Mouse (Mus musculus) splenic B cell, adult 2 months (primary cell): Measurements from ENCODE around the gene Cfap74.
A peak's percentile ranks its signal among the peaks of the same experiment; 100 is the strongest.

Experiments
- DNase-seq: peaks from one replicate; pipeline ENCODE4 v3.0.0-alpha.2; 2011; ENCODE audit warnings: low read depth, low spot score
- H3K27me3 ChIP-seq: 2 replicates; pipeline ENCODE4 v1.6.1; 2012; ENCODE audit warnings: mild to moderate bottlenecking, low read length, moderate library complexity, mixed read lengths; ENCODE audit not compliant: control insufficient read depth, poor library complexity, insufficient read depth, severe bottlenecking
- H3K36me3 ChIP-seq: 2 replicates; pipeline ENCODE4 v1.6.1; 2012; ENCODE audit warnings: mild to moderate bottlenecking, low read length, moderate library complexity, mixed read lengths; ENCODE audit not compliant: control insufficient read depth, poor library complexity, insufficient read depth, severe bottlenecking

Cfap74 gene

DNA sequence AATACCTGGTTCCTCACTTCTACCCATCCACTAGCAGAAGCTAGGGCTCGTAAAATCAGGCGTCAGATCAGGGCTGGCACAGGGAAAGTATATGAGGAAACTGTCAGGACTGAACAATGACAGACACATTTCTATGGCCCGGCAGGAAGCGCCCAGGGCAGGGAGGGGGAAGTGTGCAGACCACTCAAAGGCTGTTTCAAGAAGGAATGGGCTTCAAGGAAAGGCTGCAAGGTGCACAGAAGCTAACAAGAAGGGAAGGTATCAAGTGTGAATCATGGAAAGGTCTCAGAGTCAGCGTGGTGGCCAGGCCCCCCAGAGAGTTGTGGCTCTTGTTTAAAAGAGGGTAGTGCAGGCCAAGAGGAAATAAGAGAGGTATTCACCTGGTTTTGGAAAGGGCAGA lies 81.5 kb downstream of the Cfap74 start:
- DNase-seq, result no peak
- no peaks in the 10 kb centered on the region for H3K27me3 ChIP-seq
- no peaks in the 10 kb centered on the region for H3K36me3 ChIP-seq

DNA sequence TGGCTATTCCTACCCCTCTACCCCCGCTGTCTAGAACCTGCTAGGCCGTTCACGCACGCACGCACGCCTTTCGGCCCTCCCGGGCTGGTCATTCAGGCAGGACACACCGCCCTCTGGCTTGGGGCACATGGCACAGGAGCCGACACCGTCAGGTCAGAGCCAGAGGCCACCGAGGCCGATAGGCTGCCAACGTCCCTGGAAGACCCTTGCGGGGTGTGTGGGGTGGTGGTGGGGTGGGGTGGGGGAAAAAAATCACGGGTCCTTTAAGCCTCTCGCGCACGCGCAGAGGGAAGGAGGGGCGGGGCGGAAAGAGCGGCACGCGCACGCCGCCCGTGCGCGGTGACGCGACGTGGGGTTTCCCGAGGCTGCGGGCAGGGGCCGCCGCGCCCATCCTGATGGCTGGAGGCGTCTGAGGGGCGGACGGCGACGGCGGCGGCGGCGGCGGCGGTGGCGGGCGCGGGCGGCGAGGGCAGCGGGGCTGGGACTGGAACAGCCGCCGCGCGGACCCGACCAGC lies 82.1 kb downstream of the Cfap74 start, which contains the start of gene Gnb1:
TSS of gene Gnb1 (plus strand) at position 372 of the 515 bp plus-strand sequence.
- H3K36me3 ChIP-seq, result no peaks in the 10 kb centered on the region
- H3K27me3 ChIP-seq, result no peaks in the 10 kb centered on the region
- peak; percentile 96 for DNase-seq

DNA sequence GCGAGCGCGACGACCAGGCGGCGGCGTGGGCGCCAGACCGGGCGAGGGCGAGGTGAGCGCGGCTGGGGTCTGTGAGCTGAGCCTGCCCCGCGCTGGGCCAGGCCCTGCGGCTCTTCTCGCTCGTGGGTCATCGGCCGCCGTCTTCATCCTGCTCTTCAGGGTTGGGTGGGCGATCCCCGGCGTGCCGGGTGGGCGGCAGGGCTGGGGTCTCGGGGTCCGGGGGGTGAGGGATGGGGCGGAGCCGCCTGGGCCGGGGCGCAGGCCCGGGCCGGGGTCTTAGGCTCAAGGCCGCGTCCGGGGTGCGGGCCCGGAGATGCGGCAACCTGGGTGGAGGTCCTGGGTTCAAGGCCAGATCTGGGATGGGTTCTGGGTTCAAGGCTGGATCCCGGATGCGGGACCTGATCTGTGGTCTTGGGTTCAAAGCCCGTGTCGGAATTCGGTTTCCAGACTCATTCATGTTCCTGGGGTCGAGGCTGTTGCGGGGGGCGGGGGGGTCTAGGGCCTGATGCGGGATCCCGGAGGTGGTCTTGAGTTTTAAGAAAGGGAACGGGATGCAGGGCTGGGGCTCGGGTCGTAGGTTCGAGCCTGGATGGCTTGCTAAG lies 82.6 kb downstream of the Cfap74 start:
- peak; percentile 25 for DNase-seq
- Histone ChIP-seq H3K36me3 (no peaks in the 10 kb centered on the region), H3K27me3 (no peaks in the 10 kb centered on the region)

DNA sequence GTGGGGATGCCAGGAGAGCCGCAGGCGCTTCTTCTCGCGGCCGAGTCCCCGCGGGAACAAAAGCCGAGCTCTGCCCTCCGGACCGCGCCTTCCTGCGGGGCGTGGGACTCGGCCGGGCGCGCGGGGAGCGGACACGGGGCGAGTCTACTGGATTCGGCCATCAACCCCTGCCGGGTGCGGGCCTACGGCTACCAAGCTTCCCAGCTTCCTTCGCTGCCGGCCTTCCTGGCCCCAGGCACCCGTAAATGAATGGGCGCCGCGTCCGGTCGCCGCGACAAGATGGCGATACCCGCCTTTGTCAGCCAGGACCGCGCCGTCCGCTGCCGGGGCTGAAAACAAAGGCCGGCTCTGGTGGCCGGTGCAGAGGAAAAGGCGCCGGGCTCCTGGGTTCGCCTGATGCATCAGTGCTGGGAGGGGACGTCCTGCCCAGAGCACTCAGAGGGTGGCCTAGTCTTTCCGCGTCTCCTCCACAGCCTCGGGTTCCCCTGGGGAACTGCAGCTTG lies 83.2 kb downstream of the Cfap74 start:
- DNase-seq, result peak; percentile 48
- no peaks in the 10 kb centered on the region for H3K27me3 ChIP-seq
- no peaks in the 10 kb centered on the region for H3K36me3 ChIP-seq

DNA sequence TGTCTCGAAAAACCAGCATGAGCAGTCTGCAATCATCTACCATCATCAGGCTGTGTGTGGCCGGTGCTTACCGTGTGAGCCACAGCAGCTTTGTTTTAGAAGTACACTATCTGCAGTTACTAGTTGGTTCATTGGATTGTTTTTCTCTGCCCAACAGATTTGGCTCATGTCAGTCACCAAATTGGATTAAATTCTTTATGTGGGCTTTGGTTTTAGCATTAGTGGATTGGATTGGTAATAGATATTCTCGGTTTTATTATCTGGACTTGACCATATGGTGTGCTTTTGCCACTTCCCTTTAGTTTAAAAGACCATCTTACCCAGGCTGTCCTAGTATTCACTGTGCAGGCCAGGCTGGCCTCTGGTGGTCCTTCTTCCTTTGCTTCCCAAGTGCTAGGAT lies 85.9 kb downstream of the Cfap74 start:
- Histone ChIP-seq H3K36me3 (no peaks in the 10 kb centered on the region), H3K27me3 (no peaks in the 10 kb centered on the region)
- no peak for DNase-seq

DNA sequence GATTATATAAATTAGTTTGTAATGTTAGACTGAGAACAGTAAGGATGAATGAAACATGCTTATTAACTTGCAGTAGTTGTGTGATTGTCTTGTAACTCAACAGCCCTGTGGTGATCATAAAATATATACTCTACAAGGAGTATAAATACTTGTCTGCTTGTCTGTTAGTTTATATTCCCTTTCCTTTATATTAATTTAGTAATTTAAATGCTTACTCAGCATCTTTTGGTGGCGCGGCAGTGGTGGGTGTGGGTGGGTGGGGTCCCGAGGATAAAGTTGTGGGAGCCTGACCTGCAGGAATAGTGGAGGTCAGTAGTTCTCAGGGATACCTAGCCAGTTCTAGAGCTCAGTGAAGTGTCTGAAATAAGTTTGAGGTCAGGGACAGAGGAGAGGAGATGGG lies 89.0 kb downstream of the Cfap74 start:
- H3K27me3 ChIP-seq, result no peaks in the 10 kb centered on the region
- H3K36me3 ChIP-seq, result no peaks in the 10 kb centered on the region
- DNase-seq, result no peak

DNA sequence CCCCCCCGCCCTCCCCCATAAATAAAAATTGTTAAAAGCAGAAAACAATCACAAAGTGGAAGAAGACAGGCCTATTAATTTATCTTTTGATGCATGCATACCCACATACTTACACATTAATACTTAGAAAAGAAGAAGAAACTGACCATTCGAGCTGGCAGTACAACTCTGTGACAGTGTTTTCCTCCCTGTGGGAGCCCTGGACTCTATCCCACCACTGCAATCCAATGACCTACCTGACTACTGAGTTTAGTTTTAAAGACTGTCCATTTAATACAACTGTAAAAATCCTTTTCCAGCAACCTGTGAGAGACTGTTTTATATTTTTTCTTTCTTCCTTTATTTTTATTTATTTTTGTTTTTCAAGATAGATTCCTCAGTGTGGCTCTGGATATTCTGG lies 92.1 kb downstream of the Cfap74 start:
- Histone ChIP-seq H3K36me3 (no peaks in the 10 kb centered on the region), H3K27me3 (no peaks in the 10 kb centered on the region)
- no peak for DNase-seq

DNA sequence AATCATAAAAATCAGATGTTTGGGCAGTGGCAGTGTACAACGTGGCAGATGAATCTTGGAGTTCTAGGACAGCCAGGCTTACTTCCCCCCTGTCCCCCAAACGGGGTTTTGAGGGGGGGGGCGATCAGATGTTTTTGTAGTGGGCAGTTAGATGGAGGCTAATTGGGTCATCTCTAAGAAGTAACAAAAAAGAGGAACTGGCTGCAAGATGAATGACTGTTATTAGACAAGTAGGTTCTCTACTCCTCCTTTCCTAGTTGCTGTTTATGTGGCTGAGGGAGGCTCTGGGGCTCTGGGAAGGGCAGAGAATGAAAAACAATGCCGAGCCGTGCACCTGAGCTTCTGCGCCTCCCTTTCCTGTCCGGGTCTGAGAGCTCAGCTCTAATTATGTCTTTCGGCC lies 96.1 kb downstream of the Cfap74 start:
- no peaks in the 10 kb centered on the region for H3K27me3 ChIP-seq
- peak; percentile 24 for DNase-seq
- H3K36me3 ChIP-seq, result no peaks in the 10 kb centered on the region

DNA sequence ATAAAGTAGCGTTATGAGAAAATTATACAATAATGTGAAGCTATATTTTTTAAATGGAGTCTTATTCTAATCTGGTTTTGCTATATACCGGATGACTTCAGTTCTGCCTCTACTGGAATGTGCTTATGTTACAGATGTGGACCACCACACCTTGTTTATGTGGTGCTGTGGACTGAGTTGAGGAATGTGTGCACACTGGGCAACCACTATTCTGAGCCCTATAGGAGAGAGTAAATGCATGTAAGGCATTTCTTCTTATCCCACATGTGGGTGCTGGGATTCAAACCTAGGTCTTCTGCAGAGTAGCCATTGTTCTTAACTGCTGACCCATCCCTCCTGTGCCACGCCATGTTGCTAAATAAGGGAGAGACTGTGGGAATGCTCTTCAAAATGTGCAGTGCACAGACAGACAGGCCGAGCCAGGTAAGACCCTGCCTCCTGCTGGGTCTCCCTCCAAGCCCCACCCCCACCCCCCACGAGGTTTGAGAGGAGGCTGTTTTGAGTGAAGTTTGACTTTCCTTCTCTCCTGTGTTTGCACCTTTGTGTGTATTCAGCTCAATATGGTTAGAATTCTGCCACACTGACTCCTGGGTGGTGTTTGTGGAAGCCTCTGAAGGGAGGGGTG lies 96.8 kb downstream of the Cfap74 start:
- Histone ChIP-seq H3K27me3 (no peaks in the 10 kb centered on the region), H3K36me3 (no peaks in the 10 kb centered on the region)
- DNase-seq, result no peak

DNA sequence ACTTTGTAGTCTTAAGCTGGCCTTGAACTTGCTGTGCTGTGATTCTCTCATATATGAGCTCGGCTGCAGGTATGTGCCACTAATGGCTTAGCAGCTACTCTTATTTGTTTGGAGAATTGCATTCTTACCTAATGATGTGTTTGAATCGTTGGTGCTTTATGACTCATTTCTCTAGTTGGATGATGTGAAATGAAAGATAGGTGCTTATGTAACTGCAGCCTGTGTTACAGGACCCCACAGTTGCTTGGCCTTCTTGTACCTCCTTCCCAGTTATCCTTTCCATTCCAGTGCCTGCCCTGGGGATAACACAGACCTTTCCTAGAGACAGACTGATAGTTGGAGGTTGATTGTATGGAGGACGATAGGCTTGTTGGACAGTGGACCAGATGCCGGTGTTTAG lies 99.6 kb downstream of the Cfap74 start:
- Histone ChIP-seq H3K27me3 (no peaks in the 10 kb centered on the region), H3K36me3 (no peaks in the 10 kb centered on the region)
- no peak for DNase-seq

DNA sequence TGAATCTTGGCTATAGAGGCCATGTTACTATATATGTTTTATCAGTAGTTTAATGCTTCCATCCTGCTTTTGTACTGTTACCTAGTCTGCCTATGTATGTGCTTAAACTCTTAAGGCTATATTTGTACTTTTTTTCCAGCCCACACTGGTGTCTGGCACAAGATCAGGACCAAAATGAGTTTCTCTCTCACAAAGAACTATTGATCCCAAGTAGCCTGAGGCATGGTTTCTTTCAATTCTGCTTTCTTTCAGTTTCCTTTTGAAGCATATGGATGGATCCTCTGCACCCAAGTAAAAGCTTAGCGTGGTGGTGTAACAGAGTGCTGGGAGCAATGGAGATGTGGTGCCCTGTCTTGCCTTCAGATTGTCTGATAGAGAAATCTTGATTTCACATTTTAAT lies 102.0 kb downstream of the Cfap74 start:
- H3K36me3 ChIP-seq, result no peaks in the 10 kb centered on the region
- H3K27me3 ChIP-seq, result no peaks in the 10 kb centered on the region
- no peak for DNase-seq

DNA sequence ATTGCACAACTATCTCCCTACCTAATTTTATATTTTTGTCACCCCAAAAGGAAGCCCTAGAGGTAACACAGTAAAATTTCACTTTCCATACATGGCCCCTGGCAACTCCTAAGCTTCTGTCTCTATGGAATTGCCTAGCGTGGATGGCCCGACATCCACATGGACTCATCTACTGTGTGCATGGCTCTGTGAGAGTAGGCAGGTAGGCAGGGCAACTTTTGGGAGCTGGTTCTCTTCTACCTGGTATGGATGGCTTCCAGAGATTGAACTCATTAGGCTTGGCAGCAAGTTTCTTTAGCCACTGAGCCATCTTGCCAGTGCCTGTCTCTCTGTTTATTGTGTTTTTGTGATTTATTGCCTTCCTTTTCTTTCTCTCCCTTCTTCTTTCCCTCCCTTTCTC lies 105.8 kb downstream of the Cfap74 start:
- H3K27me3 ChIP-seq, result no peaks in the 10 kb centered on the region
- no peaks in the 10 kb centered on the region for H3K36me3 ChIP-seq
- DNase-seq, result no peak
